In the genomic region with DNA sequence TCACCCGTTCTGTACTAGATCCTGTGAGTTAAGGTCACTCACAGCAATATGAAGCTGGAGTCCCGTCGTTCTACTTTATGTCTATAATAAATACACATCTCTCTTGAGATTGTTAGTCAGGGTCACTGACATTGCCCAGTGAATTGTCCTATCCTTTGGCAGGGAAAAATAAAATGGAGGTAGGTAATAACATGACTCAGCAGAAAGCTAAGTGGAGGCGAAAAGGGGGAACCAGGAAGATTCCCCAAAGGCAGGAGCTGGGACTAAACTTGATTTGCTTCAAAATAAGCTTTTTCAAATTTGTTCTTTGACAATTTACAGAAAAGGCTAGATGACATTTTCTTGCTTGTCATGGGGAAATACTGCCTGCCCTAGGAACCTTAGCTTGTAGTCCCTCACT, we compare ENCODE assay signal across 24 mouse cellular contexts. TPM values are rescaled to one million over a fixed set of nuclear protein-coding genes. Genes with fewer than 3 reads are reported as not detected.
A peak's percentile ranks its signal among the peaks of the same experiment; 100 is the strongest.
DNase-seq lines count a peak whose midpoint lies in the region; ATAC-seq and TF ChIP-seq lines count a peak whose summit lies in the region.
"Had no signal": no experiment of that assay in that cellular context is flagged by ENCODE, and none has a peak within 500 bp of the region (broad histone marks: within the 10 kb centered on the region; RNA-seq: fewer than 3 reads in every experiment).

No protein-coding gene starts in this region.

- peaks cover 10% of the 10 kb centered on the region for H3K79me2 ChIP-seq in heart, adult 2 months (replicated peaks; ENCODE audit: control insufficient read depth, insufficient read depth, low read length)
- H3K79me2 ChIP-seq in CH12.LX (replicated peaks; ENCODE audit: control insufficient read depth, extremely low read depth, insufficient read depth, poor library complexity, severe bottlenecking), result peaks cover 84% of the 10 kb centered on the region
- peaks cover 74% of the 10 kb centered on the region for H3K79me2 ChIP-seq in MEL (ENCODE audit: control insufficient read depth, insufficient read depth, low read length, poor library complexity)

- H3K4me3 ChIP-seq in heart, embryonic 12.5 days, result no peak overlapping the region
- H3K4me3 ChIP-seq in heart, embryonic 15.5 days, result no peak overlapping the region
- H3K4me3 ChIP-seq in heart, adult 2 months, result no peak overlapping the region
- H3K4me3 ChIP-seq in CH12.LX (replicated peaks in 1 of 3; ENCODE audit: low read depth in 2 of 3, low read length in 2 of 3, poor library complexity in 1 of 3), result no peak overlapping the region
- H3K4me3 ChIP-seq in MEL (ENCODE audit: control insufficient read depth in 1 of 2, insufficient read depth in 1 of 2, low read depth in 2 of 2, low read length in 2 of 2), result no peak overlapping the region
- H3K4me3 ChIP-seq: forebrain, embryonic 10.5 days; forebrain, embryonic 13.5 days; hindbrain, embryonic 12.5 days; hindbrain, embryonic 15.5 days had no signal

- H3K27me3 ChIP-seq in heart, embryonic 12.5 days (replicated peaks), result no peaks in the 10 kb centered on the region
- no peaks in the 10 kb centered on the region for H3K27me3 ChIP-seq in heart, embryonic 15.5 days
- no peaks in the 10 kb centered on the region for H3K27me3 ChIP-seq in heart, adult 2 months (ENCODE audit: control insufficient read depth, insufficient read depth, low read length)
- H3K27me3 ChIP-seq in CH12.LX (replicated peaks) (no peaks in the 10 kb centered on the region), MEL (ENCODE audit: control insufficient read depth in 1 of 2, insufficient read depth in 2 of 2, low read length in 2 of 2) (no peaks in the 10 kb centered on the region)
- H3K27me3 ChIP-seq: forebrain, embryonic 13.5 days; hindbrain, embryonic 12.5 days; hindbrain, embryonic 15.5 days; Patski had no signal

- dilution Hi-C loops in CH12.LX (cut with MboI; ENCODE audit: extremely low pct_ligation_motif_present, extremely low pct_unique_long_range_greater_than_20kb, low sequenced_read_pairs), result no loop called here

- WGBS in heart, embryonic 12.5 days, result 63% methylated on average over 4 of the region's 4 CpGs
- WGBS in heart, embryonic 15.5 days, result 51% methylated on average over 4 of the region's 4 CpGs
- 71% methylated on average over 4 of the region's 4 CpGs for WGBS in heart, adult 2 months

- H3K4me2 ChIP-seq in heart, embryonic 12.5 days, result peak overlapping the region; percentile 4; the same call in 1 of the 2 replicates
- H3K4me2 ChIP-seq in heart, embryonic 15.5 days, result no peak overlapping the region
- H3K4me2 ChIP-seq in CH12.LX (ENCODE audit: insufficient read depth, low read depth, poor library complexity, severe bottlenecking), result no peak overlapping the region
- H3K4me2 ChIP-seq: forebrain, embryonic 13.5 days; hindbrain, embryonic 12.5 days; hindbrain, embryonic 15.5 days had no signal

- ATAC-seq in heart, embryonic 12.5 days (ENCODE audit: insufficient number of reproducible peaks, low FRiP score), result no peak
- no peak for ATAC-seq in heart, embryonic 15.5 days (replicated peaks; ENCODE audit: insufficient number of reproducible peaks, insufficient read depth, low FRiP score, low read depth)
- ATAC-seq: forebrain, embryonic 13.5 days; forebrain, embryonic 16.5 days; intestine, postnatal 0 days; Patski had no signal

- no peaks in the 10 kb centered on the region for H3K9me3 ChIP-seq in heart, embryonic 12.5 days (replicated peaks)
- no peaks in the 10 kb centered on the region for H3K9me3 ChIP-seq in heart, embryonic 15.5 days (replicated peaks)
- H3K9me3 ChIP-seq in CH12.LX (replicated peaks; ENCODE audit: low read length) (no peaks in the 10 kb centered on the region), MEL (replicated peaks; ENCODE audit: insufficient read depth, low read length) (no peaks in the 10 kb centered on the region)
- H3K9me3 ChIP-seq: forebrain, embryonic 10.5 days; forebrain, embryonic 13.5 days; hindbrain, embryonic 12.5 days; hindbrain, embryonic 15.5 days had no signal

- no peak for TF ChIP-seq CTCF in heart, adult 2 months (IDR thresholded peaks at IDR 0.05)
- TF ChIP-seq CTCF in CH12.LX (conservative IDR thresholded peaks at IDR 0.05 in 1 of 2, IDR thresholded peaks at IDR 0.05 in 1 of 2; ENCODE audit: low read depth in 2 of 2, low read length in 2 of 2) (no peak), MEL (IDR thresholded peaks at IDR 0.05 in 2 of 3, conservative IDR thresholded peaks at IDR 0.05 in 1 of 3; ENCODE audit: control insufficient read depth in 1 of 3, insufficient read depth in 1 of 3, low read depth in 2 of 3, low read length in 3 of 3, poor library complexity in 1 of 3, severe bottlenecking in 1 of 3) (no peak)

- no peak overlapping the region for H3K9ac ChIP-seq in heart, embryonic 12.5 days
- no peak overlapping the region for H3K9ac ChIP-seq in heart, embryonic 15.5 days
- no peak overlapping the region for H3K9ac ChIP-seq in heart, adult 2 months (ENCODE audit: low read depth, low read length)
- H3K9ac ChIP-seq in CH12.LX (ENCODE audit: insufficient read depth, low read depth), result no peak overlapping the region
- no peak overlapping the region for H3K9ac ChIP-seq in MEL (ENCODE audit: control insufficient read depth, low read depth, low read length, poor library complexity, severe bottlenecking)
- H3K9ac ChIP-seq: forebrain, embryonic 13.5 days; hindbrain, embryonic 12.5 days; hindbrain, embryonic 15.5 days had no signal

- intact Hi-C loops in heart, postnatal 10 days (cut with DNase I), result no loop called here
- intact Hi-C loops in heart, adult 2 months (cut with DNase I), result no loop called here

- in situ Hi-C loops in CH12.LX (cut with MboI; ENCODE audit: low pct_ligation_motif_present, low pct_unique_long_range_greater_than_20kb, low sequenced_read_pairs), result no loop called here

- no peak for DNase-seq in heart, postnatal 10 days
- no peak for DNase-seq in heart, adult 2 months
- DNase-seq in CH12.LX (ENCODE audit: extremely low read depth), result no peak
- no peak for DNase-seq in MEL (ENCODE audit: low read depth, low spot score)
- DNase-seq in kidney, adult 8-10 months, result no peak
- DNase-seq: adrenal gland, postnatal 10 days; adrenal gland, postnatal 36 days; B cell, adult 2 months; cerebellum, adult 18-20 months; cerebellum, adult 9-10 months; cerebellum, postnatal 14 days; gastrocnemius, postnatal 14 days; heart, adult 11 months; kidney, adult 2 months had no signal

- no peak for TF ChIP-seq RAD21 in CH12.LX (IDR thresholded peaks at IDR 0.05; ENCODE audit: low read depth, low read length)
- no peak for TF ChIP-seq RAD21 in MEL (IDR thresholded peaks at IDR 0.05; ENCODE audit: low read depth, low read length)

- peaks cover 46% of the 10 kb centered on the region for H3K4me1 ChIP-seq in heart, embryonic 12.5 days (replicated peaks)
- peaks cover 44% of the 10 kb centered on the region for H3K4me1 ChIP-seq in heart, embryonic 15.5 days (replicated peaks)
- H3K4me1 ChIP-seq in heart, adult 2 months (ENCODE audit: control insufficient read depth, insufficient read depth, low read length), result peaks cover 6% of the 10 kb centered on the region
- H3K4me1 ChIP-seq in CH12.LX (ENCODE audit: control insufficient read depth in 1 of 2, insufficient read depth in 2 of 2), result peaks cover under 1 to 30% of the 10 kb centered on the region in 2 experiments; a peak in 3 of 4 replicates
- peaks cover 4 to 18% of the 10 kb centered on the region in 2 experiments; a peak in 3 of 4 replicates for H3K4me1 ChIP-seq in MEL (ENCODE audit: control insufficient read depth in 1 of 2, insufficient read depth in 2 of 2, low read length in 2 of 2)

- H3K27ac ChIP-seq in heart, embryonic 12.5 days (ENCODE audit: poor library complexity, severe bottlenecking), result 0 out of 2 replicates have a peak overlapping the region, but pooled peaks have one; percentile 44
- peak overlapping the region; percentile 56; the same call in 1 of the 2 replicates for H3K27ac ChIP-seq in heart, embryonic 15.5 days
- no peak overlapping the region for H3K27ac ChIP-seq in heart, adult 2 months
- no peak overlapping the region for H3K27ac ChIP-seq in CH12.LX (ENCODE audit: insufficient read depth, low read depth)
- no peak overlapping the region for H3K27ac ChIP-seq in MEL (ENCODE audit: control insufficient read depth, low read depth, low read length)
- H3K27ac ChIP-seq: forebrain, embryonic 10.5 days; forebrain, embryonic 13.5 days; hindbrain, embryonic 12.5 days; hindbrain, embryonic 15.5 days had no signal

- no peak for TF ChIP-seq POLR2A in heart, adult 2 months (IDR thresholded peaks at IDR 0.05; ENCODE audit: insufficient read depth, low read depth, low read length)
- TF ChIP-seq POLR2A in CH12.LX (IDR thresholded peaks at IDR 0.05; ENCODE audit: low read depth, low read length) (no peak), MEL (IDR thresholded peaks at IDR 0.05; ENCODE audit: control insufficient read depth in 1 of 2, insufficient read depth in 1 of 2, low read depth in 1 of 2, low read length in 2 of 2, poor library complexity in 1 of 2) (no peak)

- peaks cover 29% of the 10 kb centered on the region for H3K36me3 ChIP-seq in heart, embryonic 12.5 days
- peaks cover 16% of the 10 kb centered on the region; the same call in 1 of the 2 replicates for H3K36me3 ChIP-seq in heart, embryonic 15.5 days
- H3K36me3 ChIP-seq in heart, adult 2 months (ENCODE audit: control insufficient read depth, insufficient read depth, low read length), result no peaks in the 10 kb centered on the region
- peaks cover 43 to 89% of the 10 kb centered on the region in 2 experiments for H3K36me3 ChIP-seq in CH12.LX (replicated peaks in 1 of 2; ENCODE audit: control insufficient read depth in 1 of 2, insufficient read depth in 1 of 2, low read length in 1 of 2)
- H3K36me3 ChIP-seq in MEL (ENCODE audit: control insufficient read depth in 1 of 2, insufficient read depth in 2 of 2, low read length in 2 of 2), result peaks cover 19 to 24% of the 10 kb centered on the region in 2 experiments

- no peak for TF ChIP-seq EP300 in heart, adult 2 months (IDR thresholded peaks at IDR 0.05; ENCODE audit: insufficient read depth, low read depth, low read length)
- no peak for TF ChIP-seq EP300 in CH12.LX (IDR thresholded peaks at IDR 0.05; ENCODE audit: low read length)
- TF ChIP-seq EP300 in MEL (IDR thresholded peaks at IDR 0.05; ENCODE audit: low read depth in 1 of 2, low read length in 2 of 2), result no peak

RNA-seq across cellular contexts. Expression of gene Gm20388, which starts 20.7 kb away (rescaled TPM):
- 4.0 TPM in 1 of 2 replicates, not detected in the other for polyA plus RNA-seq in heart, embryonic 12.5 days (2016; fragmentation: Nextera tagmentation; extraction: Ambion mirVana)
- 1 to 10 TPM; 2.0 to 2.2 TPM for total RNA-seq in heart, postnatal 10 days (2021)
- 2.2 TPM in 1 of 2 replicates, not detected in the other for polyA plus RNA-seq in heart, embryonic 15.5 days (2015; fragmentation: Nextera tagmentation; extraction: Ambion mirVana)
- total RNA-seq in heart, adult 2 months (2021), result 1 to 10 TPM in 1 of 2 experiments, not detected in 1; 1.8 TPM
- 32.3 and 39.0 TPM in 2 replicates for polyA plus RNA-seq in heart, adult 2 months (2012; rRNA removed)
- 16.5 and 26.3 TPM in 2 replicates for total RNA-seq in CH12.LX (2012; rRNA removed)
- total RNA-seq in CH12.LX (2014; rRNA removed), result 11.9 and 14.8 TPM in 2 replicates
- polyA plus RNA-seq in CH12.LX (2012; ENCODE audit: insufficient read length, low read depth), result 22.2 and 27.2 TPM in 2 replicates
- 8.1 and 11.1 TPM in 2 replicates for total RNA-seq in MEL (2012; rRNA removed)
- polyA plus RNA-seq in MEL (2012; ENCODE audit: insufficient read depth in 1 of 2, insufficient read length in 2 of 2, low read depth in 1 of 2, low replicate concordance in 2 of 2, missing spikeins in 1 of 2), result 10 to 100 TPM in 1 of 2 experiments, not detected in 1; 17.8 TPM
- polyA plus RNA-seq: embryonic facial prominence, embryonic 14.5 days; hindbrain, embryonic 12.5 days; intestine, postnatal 0 days had no signal

RNA-seq across cellular contexts. Expression of gene Usp10, which starts 21.2 kb away (rescaled TPM):
- 112 and 116 TPM in 2 replicates for polyA plus RNA-seq in heart, embryonic 12.5 days (2016; fragmentation: Nextera tagmentation; extraction: Ambion mirVana)
- 10 to 100 TPM; 57.2 to 69.2 TPM for total RNA-seq in heart, postnatal 10 days (2021)
- polyA plus RNA-seq in heart, embryonic 15.5 days (2015; fragmentation: Nextera tagmentation; extraction: Ambion mirVana), result 72.3 and 96.3 TPM in 2 replicates
- total RNA-seq in heart, adult 2 months (2021), result 10 to 100 TPM; 41.9 to 49.8 TPM
- polyA plus RNA-seq in heart, adult 2 months (2012; rRNA removed), result 51.1 and 58.6 TPM in 2 replicates
- total RNA-seq in CH12.LX (2012; rRNA removed) (152 and 167 TPM in 2 replicates), CH12.LX (2014; rRNA removed) (72.3 and 80.0 TPM in 2 replicates), MEL (2012; rRNA removed) (205 and 227 TPM in 2 replicates)
- polyA plus RNA-seq in CH12.LX (2012; ENCODE audit: insufficient read length, low read depth) (125 and 161 TPM in 2 replicates), MEL (2012; ENCODE audit: insufficient read depth in 1 of 2, insufficient read length in 2 of 2, low read depth in 1 of 2, low replicate concordance in 2 of 2, missing spikeins in 1 of 2) (100 to 1,000 TPM; 263 to 398 TPM)

Comparison
In these comparisons a context has a peak if more than half of its experiments do, and no peak if none do; other contexts are left out.
1. H3K27ac ChIP-seq: peak in heart, embryonic 12.5 days (single experiment) and heart, embryonic 15.5 days (single experiment); none in heart, adult 2 months (single experiment), CH12.LX (single experiment) and MEL (single experiment).